Mouse (Mus musculus) myocyte (in vitro differentiated cells): ENCODE measurements at regions not wholly inside any gene's neighbourhood (a gene's known extent, or its start where the extent isn't known, plus 50 kb on each side); places are given as distances from the start of the nearest gene placed in this dataset.

Source experiments
- CEBPB ChIP-seq: IDR thresholded peaks from 2 replicates; pipeline ENCODE4 v1.6.1; 2011; ENCODE audit warnings: mild to moderate bottlenecking, moderate library complexity; ENCODE audit not compliant: poor library complexity, insufficient read depth, severe bottlenecking
- E2F4 ChIP-seq: IDR thresholded peaks from one replicate; pipeline ENCODE4 v1.6.1; 2011; ENCODE audit warnings: mild to moderate bottlenecking, control low read depth, moderate library complexity; ENCODE audit not compliant: insufficient read depth
- MAX ChIP-seq: IDR thresholded peaks from one replicate; pipeline ENCODE4 v1.6.1; 2011; ENCODE audit warnings: low read depth, mild to moderate bottlenecking, control low read depth
- MYOD1 ChIP-seq, 3 experiments: IDR thresholded peaks; one replicate each; pipeline ENCODE4 v1.6.1; 2011; ENCODE audit warnings: control low read depth in 2 of 3, low read depth in 2 of 3, mild to moderate bottlenecking in 2 of 3, moderate library complexity in 1 of 3; ENCODE audit not compliant: insufficient read length in 2 of 3, control insufficient read depth in 1 of 3
- MYOG ChIP-seq, 3 experiments: IDR thresholded peaks; one replicate each; pipeline ENCODE4 v1.6.1; 2011; ENCODE audit warnings: control low read depth in 2 of 3, low read depth in 2 of 3, mild to moderate bottlenecking in 2 of 3; ENCODE audit not compliant: insufficient read length in 2 of 3, control insufficient read depth in 1 of 3, insufficient read depth in 1 of 3
- POLR2A ChIP-seq: IDR thresholded peaks from one replicate; pipeline ENCODE4 v1.6.1; 2011; ENCODE audit warnings: low read depth, mild to moderate bottlenecking, control low read depth, moderate library complexity; ENCODE audit not compliant: insufficient read length
- POLR2AphosphoS2 ChIP-seq: IDR thresholded peaks from one replicate; pipeline ENCODE4 v1.6.1; 2011; ENCODE audit warnings: low read depth, control low read depth; ENCODE audit not compliant: insufficient read length
- REST ChIP-seq: IDR thresholded peaks from one replicate; pipeline ENCODE4 v1.6.1; 2011; ENCODE audit warnings: mild to moderate bottlenecking, control low read depth, moderate library complexity; ENCODE audit not compliant: insufficient read depth, insufficient read length
- SRF ChIP-seq: IDR thresholded peaks from one replicate; pipeline ENCODE4 v1.6.1; 2011; ENCODE audit warnings: low read depth; ENCODE audit not compliant: control insufficient read depth, insufficient read length
- TCF12 ChIP-seq: IDR thresholded peaks from one replicate; pipeline ENCODE4 v1.6.1; 2011; ENCODE audit warnings: mild to moderate bottlenecking, control low read depth; ENCODE audit not compliant: poor library complexity, insufficient read depth, severe bottlenecking
- TCF3 ChIP-seq: IDR thresholded peaks from one replicate; pipeline ENCODE4 v1.6.1; 2011; ENCODE audit warnings: low read depth, control low read depth; ENCODE audit not compliant: insufficient read length
- USF1 ChIP-seq: IDR thresholded peaks from one replicate; pipeline ENCODE4 v1.6.1; 2011; ENCODE audit warnings: low read depth, mild to moderate bottlenecking, control low read depth, moderate library complexity

DNA sequence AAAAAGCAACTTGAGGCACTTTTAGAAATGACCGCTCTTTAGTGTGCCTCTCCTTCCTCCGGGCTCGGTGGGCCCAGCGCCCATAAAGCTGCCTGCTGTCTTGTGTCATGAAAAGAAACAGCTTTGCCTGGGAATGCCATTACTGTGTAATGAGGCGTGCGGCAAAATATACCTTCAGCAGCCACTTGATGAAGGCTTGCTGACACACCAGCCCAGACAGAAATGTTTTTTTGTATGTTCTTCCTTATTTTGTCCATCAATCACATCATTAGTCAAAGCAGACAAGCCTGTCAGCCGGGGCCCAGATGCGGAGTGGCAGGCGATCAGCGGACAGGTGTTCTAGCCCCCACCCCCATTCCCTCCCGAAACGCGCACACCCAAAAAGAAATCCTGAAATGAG is 482.5 kb downstream of the Tshz3 start:
- TF ChIP-seq TCF3, result no peak
- TF ChIP-seq POLR2A, result no peak
- TF ChIP-seq USF1, result no peak
- no peak for TF ChIP-seq REST
- TF ChIP-seq E2F4, result no peak
- TF ChIP-seq MAX, result no peak
- TF ChIP-seq POLR2AphosphoS2, result no peak
- no peak for TF ChIP-seq MYOD1 (IDR thresholded peaks at IDR 0.05; ENCODE audit: control insufficient read depth in 1 of 3, insufficient read length in 2 of 3, low read depth in 2 of 3)
- TF ChIP-seq CEBPB, result no peak
- TF ChIP-seq SRF, result no peak
- TF ChIP-seq MYOG (IDR thresholded peaks at IDR 0.05; ENCODE audit: control insufficient read depth in 1 of 3, insufficient read depth in 1 of 3, insufficient read length in 2 of 3, low read depth in 2 of 3), result no peak
- TF ChIP-seq TCF12, result no peak
